Mouse (Mus musculus): ENCODE results near the gene Gm10320. TPM values are rescaled to one million over a fixed set of nuclear protein-coding genes. Genes with fewer than 3 reads are reported as not detected.

Gene Gm10320
- total RNA-seq, 1 experiment from 2014 or later, result not detected

DNA sequence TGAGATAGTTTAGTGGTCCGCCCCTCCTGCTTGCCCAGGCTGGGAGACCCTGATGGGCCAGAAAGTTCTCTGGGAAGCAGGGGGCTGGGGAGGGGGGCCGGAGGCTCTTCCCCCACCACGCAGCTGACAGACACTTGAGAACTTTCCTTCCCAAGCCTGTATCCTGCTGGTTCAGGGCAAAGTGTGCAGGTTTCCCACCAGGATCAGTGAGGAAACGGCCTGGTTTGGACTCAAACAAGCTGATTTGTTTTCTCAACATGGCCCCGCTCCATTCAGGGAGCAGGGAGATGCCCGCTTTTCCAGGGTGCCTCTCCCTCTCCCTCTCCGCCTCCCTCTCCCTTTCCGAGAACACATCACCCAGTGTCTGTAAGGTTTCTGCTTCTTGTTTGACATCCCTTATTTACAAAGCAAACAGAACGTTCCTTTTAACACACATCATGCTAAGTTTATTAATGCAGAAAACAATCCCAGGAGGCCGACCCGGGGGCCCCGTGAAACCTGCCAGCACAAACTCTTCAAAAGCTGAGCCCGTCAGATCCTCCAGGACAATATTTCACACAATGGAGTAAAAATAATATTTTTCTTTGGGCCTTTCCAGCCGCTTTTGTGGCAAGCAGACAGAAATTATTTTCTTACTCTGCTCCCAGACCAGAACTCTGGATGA lies 15.5 kb downstream of the Gm10320 start:
- ATAC-seq (ENCODE audit: extremely low read depth, insufficient number of reproducible peaks, low FRiP score, poor library complexity, severe bottlenecking), result no peak

GRCm38 (mm10) chr13:98475681-98476080 lies 16.1 kb downstream of the Gm10320 start:
- no peak for ATAC-seq (ENCODE audit: extremely low read depth, insufficient number of reproducible peaks, low FRiP score, poor library complexity, severe bottlenecking)

GRCm38 (mm10) chr13:98473034-98473433 lies 18.8 kb downstream of the Gm10320 start:
- no peak for ATAC-seq (ENCODE audit: extremely low read depth, insufficient number of reproducible peaks, low FRiP score, poor library complexity, severe bottlenecking)

DNA sequence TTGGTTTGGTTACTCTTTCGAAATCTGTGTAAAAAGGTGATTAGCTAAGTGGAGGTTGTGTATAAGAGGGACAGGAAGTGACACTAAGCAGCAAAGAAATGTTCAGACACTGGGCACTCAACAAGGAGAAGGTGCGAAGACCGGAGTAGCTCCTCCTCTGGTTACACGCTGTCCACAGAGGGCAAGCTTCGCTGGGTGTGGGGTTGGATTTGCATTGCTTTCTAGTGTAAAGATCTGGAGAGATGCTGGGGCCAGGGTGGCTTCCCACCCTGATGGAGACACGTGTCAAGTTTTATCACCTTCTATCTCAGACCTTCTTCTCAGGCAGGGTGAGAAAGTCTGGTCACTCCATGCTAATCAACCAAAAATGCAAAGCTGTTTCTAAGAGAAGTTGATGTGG lies 20.0 kb downstream of the Gm10320 start:
- no peak for ATAC-seq (ENCODE audit: extremely low read depth, insufficient number of reproducible peaks, low FRiP score, poor library complexity, severe bottlenecking)

- ATAC-seq (ENCODE audit: extremely low read depth, insufficient number of reproducible peaks, low FRiP score, poor library complexity, severe bottlenecking), result no peak
Observed at GRCm38 (mm10) chr13:98470321-98470720, 21.5 kb downstream of the Gm10320 start.

DNA sequence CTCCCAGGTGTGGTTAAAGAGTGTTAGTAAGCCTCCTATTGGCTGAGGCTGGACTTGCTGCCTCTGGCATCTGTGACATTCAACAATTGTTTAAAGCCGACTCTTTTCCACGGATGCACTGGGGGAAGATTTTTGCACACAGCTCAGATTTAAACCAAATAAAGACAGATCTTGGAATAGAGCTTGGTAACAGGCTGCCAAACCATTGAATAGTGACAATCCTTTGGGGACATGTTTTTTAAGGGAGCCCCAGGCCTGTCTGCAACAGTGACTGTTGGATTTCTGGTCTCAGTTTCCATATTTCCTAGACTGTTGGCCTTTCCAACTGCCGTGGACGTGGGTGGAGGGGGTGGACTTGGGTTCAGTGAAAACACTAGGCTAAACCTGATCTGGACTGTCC lies 21.9 kb downstream of the Gm10320 start:
- ATAC-seq (ENCODE audit: extremely low read depth, insufficient number of reproducible peaks, low FRiP score, poor library complexity, severe bottlenecking), result no peak

DNA sequence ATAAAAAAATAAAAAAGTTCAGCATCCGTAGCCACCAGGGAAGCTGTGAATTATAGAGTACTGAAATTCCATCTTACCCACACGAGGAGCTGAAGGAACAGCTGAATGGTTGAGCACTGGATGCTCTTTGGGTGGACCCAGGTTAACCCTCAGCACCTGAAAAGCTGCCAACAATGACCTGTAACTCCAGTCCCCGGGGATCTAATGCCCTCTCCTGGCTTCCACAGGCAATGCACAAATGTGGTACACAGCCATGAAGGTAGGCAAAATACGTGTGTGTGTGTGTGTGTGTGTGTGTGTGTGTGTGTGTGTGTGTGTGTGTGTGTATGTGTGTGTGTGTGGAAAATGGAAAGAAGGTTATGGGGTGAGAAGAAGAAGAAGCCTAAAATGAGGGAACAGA lies 30.3 kb downstream of the Gm10320 start:
- no peak for ATAC-seq (ENCODE audit: extremely low read depth, insufficient number of reproducible peaks, low FRiP score, poor library complexity, severe bottlenecking)

GRCm38 (mm10) chr13:98456398-98456797 lies 35.4 kb downstream of the Gm10320 start:
- no peak for ATAC-seq (ENCODE audit: extremely low read depth, insufficient number of reproducible peaks, low FRiP score, poor library complexity, severe bottlenecking)

DNA sequence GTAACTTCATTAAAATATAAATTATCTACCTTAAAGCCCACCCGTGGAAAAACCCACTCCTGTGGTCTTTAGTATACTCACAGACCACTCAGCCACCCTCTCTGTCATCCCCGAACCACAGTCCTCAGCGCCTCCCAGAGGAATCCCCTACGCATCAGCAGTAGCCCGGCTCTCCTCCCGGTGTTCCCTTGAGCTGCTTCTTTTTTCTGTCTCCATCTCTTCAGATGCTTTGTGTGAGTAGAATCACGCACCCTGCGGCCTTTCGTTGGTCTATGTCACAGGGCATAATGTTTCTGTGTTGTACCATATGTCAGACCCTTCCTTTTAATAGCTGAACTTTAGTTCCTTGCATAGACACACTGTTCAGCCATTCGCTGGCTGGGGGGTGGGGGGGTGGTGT lies 36.2 kb downstream of the Gm10320 start:
- no peak for ATAC-seq (ENCODE audit: extremely low read depth, insufficient number of reproducible peaks, low FRiP score, poor library complexity, severe bottlenecking)

DNA sequence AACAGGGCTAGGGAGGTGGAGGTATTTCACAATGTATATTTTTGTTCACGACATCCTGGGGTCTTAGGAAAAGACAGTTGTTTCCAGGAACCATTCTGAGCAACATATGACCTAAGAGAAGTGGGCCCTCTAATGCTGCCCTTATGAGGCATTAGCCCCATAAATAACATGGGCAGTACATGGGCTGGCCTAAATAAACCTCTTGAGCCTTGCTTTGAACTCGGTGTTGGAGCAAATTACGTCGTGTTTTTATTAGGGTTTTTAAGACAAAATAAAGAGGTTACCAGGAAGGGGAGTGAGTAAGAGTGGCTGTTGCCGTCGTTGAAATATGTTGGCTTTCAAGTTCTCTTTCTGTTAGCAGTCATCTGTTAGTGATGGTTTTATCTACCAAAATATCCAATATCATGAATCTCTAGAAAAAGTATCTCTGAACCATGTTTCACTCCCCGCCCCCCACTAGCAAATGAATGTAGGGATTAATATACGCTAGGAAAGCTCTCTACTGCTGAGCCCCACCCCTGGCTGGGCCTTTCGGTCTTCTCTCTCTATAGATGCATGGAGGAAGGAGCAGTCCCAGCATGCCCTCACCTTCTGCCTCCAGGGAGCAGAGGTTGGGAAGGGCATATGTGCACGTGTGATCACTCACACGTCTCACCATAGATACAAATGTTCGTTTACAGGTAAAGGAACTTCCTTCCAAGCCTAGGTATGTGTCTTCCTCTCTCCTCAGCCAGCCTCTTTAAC lies 37.4 kb downstream of the Gm10320 start:
- no peak for ATAC-seq (ENCODE audit: extremely low read depth, insufficient number of reproducible peaks, low FRiP score, poor library complexity, severe bottlenecking)

GRCm38 (mm10) chr13:98453146-98453545 lies 38.7 kb downstream of the Gm10320 start:
- no peak for ATAC-seq (ENCODE audit: extremely low read depth, insufficient number of reproducible peaks, low FRiP score, poor library complexity, severe bottlenecking)

DNA sequence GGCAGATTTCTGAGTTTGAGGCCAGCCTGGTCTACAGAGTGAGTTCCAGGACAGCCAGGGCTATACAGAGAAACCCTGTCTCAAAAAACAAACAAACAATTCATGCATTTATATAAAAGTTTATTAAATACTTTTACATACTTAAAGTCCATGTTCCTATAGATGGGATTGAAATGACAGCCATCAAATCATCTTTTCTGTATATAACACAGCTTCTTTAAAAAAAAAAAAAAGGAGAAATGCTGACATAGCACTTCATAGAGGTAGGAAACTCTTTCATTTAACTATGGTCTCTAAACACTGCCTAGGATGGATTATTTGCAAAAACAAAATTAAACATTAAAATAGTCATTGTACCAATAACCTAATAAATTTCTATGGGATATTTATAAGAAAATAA lies 43.1 kb downstream of the Gm10320 start:
- no peak for ATAC-seq (ENCODE audit: extremely low read depth, insufficient number of reproducible peaks, low FRiP score, poor library complexity, severe bottlenecking)

DNA sequence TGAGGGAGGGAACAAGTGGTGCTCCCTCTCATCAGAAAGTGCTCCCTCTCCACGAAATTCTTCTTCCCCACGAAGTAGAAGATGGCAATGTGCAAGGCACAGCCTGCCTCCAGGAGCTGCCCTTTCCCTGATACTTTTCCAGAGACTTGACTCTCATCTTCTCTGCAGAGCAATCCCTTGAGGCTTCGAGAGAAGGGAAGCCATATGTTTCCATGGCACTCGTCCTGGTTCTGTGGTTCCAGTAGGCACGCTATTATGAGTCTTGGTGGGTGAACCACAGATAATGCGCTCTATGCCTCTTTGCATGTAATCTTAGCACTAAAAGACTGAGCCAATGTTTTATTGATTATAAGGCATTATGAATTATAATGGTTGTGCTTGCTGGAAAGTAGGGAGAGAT lies 44.1 kb downstream of the Gm10320 start:
- no peak for ATAC-seq (ENCODE audit: extremely low read depth, insufficient number of reproducible peaks, low FRiP score, poor library complexity, severe bottlenecking)

- ATAC-seq (ENCODE audit: extremely low read depth, insufficient number of reproducible peaks, low FRiP score, poor library complexity, severe bottlenecking), result no peak
Observed at GRCm38 (mm10) chr13:98445391-98446125, 46.2 kb downstream of the Gm10320 start.

DNA sequence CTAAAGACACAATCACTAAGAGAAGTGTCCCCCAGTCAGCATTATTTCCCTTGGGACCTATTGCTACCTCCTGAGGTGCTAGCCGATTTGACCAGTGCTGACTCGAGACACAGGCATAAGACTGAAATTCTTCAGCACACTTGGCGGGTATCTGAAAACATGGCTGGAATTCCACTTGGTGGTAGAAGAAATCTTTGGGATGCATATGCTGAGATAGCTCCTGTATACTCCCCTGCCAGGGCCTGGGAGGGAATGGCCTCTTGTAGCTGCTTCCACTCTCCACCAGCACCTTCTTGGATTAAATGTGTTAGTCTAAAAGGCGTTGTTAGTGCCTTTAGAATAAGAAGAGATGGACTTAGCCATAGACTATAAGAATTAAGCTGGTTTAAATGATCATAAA lies 50.8 kb downstream of the Gm10320 start:
- no peak for ATAC-seq (ENCODE audit: extremely low read depth, insufficient number of reproducible peaks, low FRiP score, poor library complexity, severe bottlenecking)

DNA sequence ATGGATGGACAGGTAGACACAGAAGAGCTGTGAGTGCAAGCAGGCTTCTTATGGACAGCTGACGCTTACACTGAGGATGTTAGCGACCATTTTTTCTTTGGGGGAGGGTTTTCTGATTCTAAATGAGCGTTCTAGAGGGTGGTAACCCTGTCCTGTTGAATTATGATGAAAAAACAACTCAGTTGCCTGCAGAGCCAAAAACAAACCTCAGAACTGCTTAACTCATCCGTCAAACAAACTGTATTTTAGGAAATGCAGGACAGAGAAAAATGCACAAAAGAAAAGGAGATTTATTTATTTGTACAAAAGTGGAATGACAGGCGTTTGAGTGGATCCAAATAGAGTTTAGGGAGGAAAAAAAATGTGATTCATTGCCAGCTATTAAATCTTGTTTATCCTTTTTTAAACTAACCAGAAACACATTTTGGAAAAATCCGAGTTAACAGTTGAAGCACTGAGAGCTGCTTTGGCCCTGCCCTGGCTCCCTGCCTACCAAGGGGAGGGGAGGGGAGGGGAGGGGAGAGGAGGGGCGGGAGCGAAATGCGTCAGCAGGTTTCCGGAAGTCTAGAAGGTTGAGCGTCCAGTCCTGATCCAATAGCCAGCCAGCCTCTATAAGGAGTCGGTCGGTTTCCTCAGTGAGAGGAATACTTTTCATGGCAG lies 51.4 kb downstream of the Gm10320 start:
- no peak for ATAC-seq (ENCODE audit: extremely low read depth, insufficient number of reproducible peaks, low FRiP score, poor library complexity, severe bottlenecking)
